Mouse (Mus musculus) cerebral cortex, adult 2 months (tissue): ENCODE results near the gene Cd22.

Experiments
- WGBS: fragments of 180-500 bp; shearing (Covaris S2); methylation state at CpG from one replicate; pipeline ENCODE4 v1.1.7; 2018; 5-methylcytosine and 5-hydroxymethylcytosine counted together

Cd22 gene

GRCm38 (mm10) chr7:30880176-30880575 is at the start of gene Cd22:
Gene Cd22, minus strand, starts transcription at chr7:30880342.
- WGBS = 75% methylated on average over 7 of the region's 7 CpGs

GRCm38 (mm10) chr7:30924581-30924980 is 44.4 kb upstream of the Cd22 start, which contains the start of gene Hamp2:
Gene Hamp2, minus strand, starts transcription at chr7:30924681.
- WGBS = 72% methylated on average over 2 of the region's 2 CpGs

- 72% methylated on average over 3 of the region's 3 CpGs for WGBS
Observed at GRCm38 (mm10) chr7:30924071-30924470, 43.9 kb upstream of the Cd22 start.

GRCm38 (mm10) chr7:30922490-30922889 is 42.3 kb upstream of the Cd22 start:
- WGBS = 51% methylated on average over 3 of the region's 3 CpGs

GRCm38 (mm10) chr7:30920217-30920616 is 40.1 kb upstream of the Cd22 start:
- WGBS = 77% methylated on average over 3 of the region's 3 CpGs

- WGBS = 49% methylated on average over 4 of the region's 4 CpGs
Observed at GRCm38 (mm10) chr7:30917219-30917618, 37.1 kb upstream of the Cd22 start.

GRCm38 (mm10) chr7:30916713-30917112 is 36.6 kb upstream of the Cd22 start:
- 43% methylated on average over 6 of the region's 6 CpGs for WGBS

- WGBS = 67% methylated on average over 8 of the region's 8 CpGs
Observed at GRCm38 (mm10) chr7:30914732-30915131, 34.6 kb upstream of the Cd22 start, which contains the start of gene Mag. Gene Mag, minus strand, starts transcription at chr7:30914873.

GRCm38 (mm10) chr7:30909773-30910172 is 29.6 kb upstream of the Cd22 start:
- WGBS = 75% methylated on average over 6 of the region's 6 CpGs

GRCm38 (mm10) chr7:30908992-30909431 is 28.9 kb upstream of the Cd22 start:
- WGBS = 29% methylated on average over 17 of the region's 17 CpGs

- 6% methylated on average over 25 of the region's 26 CpGs for WGBS
Observed at GRCm38 (mm10) chr7:30908277-30908991, 28.3 kb upstream of the Cd22 start.

GRCm38 (mm10) chr7:30904042-30904441 is 23.9 kb upstream of the Cd22 start:
- WGBS = 30% methylated on average over 4 of the region's 4 CpGs

GRCm38 (mm10) chr7:30895217-30895616 is 15.1 kb upstream of the Cd22 start:
- 91% methylated on average over 3 of the region's 3 CpGs for WGBS

- WGBS = 78% methylated on average over 3 of the region's 3 CpGs
Observed at GRCm38 (mm10) chr7:30892515-30892914, 12.4 kb upstream of the Cd22 start.

GRCm38 (mm10) chr7:30891746-30892145 is 11.6 kb upstream of the Cd22 start:
- WGBS = 88% methylated on average over 9 of the region's 9 CpGs

GRCm38 (mm10) chr7:30890681-30891080 is 10.5 kb upstream of the Cd22 start:
- WGBS = 71% methylated on average over 2 of the region's 2 CpGs

GRCm38 (mm10) chr7:30888786-30889185 is 8.6 kb upstream of the Cd22 start:
- WGBS = 90% methylated on average over 7 of the region's 7 CpGs

- WGBS = 74% methylated on average over 14 of the region's 14 CpGs
Observed at GRCm38 (mm10) chr7:30887568-30888188, 7.5 kb upstream of the Cd22 start.

GRCm38 (mm10) chr7:30886852-30887251 is 6.7 kb upstream of the Cd22 start:
- WGBS = 82% methylated on average over 4 of the region's 4 CpGs

GRCm38 (mm10) chr7:30881367-30881766 is 1.2 kb upstream of the Cd22 start:
- WGBS = 85% methylated on average over 3 of the region's 3 CpGs

GRCm38 (mm10) chr7:30878950-30879349 is 1.2 kb downstream of the Cd22 start:
- WGBS = 75% methylated on average over 6 of the region's 6 CpGs

- WGBS = 26% methylated on average over 15 of the region's 15 CpGs
Observed at GRCm38 (mm10) chr7:30873083-30873482, 7.1 kb downstream of the Cd22 start.

GRCm38 (mm10) chr7:30863386-30863785 is 16.8 kb downstream of the Cd22 start:
- WGBS = 83% methylated on average over 8 of the region's 8 CpGs
